Mouse (Mus musculus): ENCODE data around the gene Zfp780b.

GRCm38 (mm10) chr7:27982197-27982596, 3.2 kb upstream of the Zfp780b start:
- TF ChIP-seq CTCF (IDR thresholded peaks at IDR 0.05; ENCODE audit: extremely low read depth, insufficient read depth, insufficient read length, insufficient replicate concordance), result no peak
- TF ChIP-seq POLR2A (IDR thresholded peaks at IDR 0.05; ENCODE audit: low read depth, low read length), result no peak

Data from spleen, adult 2 months (tissue).